Mouse (Mus musculus): ENCODE data around the gene Thra. TPM values are rescaled to one million over a fixed set of nuclear protein-coding genes. Genes with fewer than 3 reads are reported as not detected.
A peak's percentile ranks its signal among the peaks of the same experiment; 100 is the strongest.

Thra gene
- polyA plus RNA-seq, 1 experiment from 2014 or later = 32.0 TPM

DNA sequence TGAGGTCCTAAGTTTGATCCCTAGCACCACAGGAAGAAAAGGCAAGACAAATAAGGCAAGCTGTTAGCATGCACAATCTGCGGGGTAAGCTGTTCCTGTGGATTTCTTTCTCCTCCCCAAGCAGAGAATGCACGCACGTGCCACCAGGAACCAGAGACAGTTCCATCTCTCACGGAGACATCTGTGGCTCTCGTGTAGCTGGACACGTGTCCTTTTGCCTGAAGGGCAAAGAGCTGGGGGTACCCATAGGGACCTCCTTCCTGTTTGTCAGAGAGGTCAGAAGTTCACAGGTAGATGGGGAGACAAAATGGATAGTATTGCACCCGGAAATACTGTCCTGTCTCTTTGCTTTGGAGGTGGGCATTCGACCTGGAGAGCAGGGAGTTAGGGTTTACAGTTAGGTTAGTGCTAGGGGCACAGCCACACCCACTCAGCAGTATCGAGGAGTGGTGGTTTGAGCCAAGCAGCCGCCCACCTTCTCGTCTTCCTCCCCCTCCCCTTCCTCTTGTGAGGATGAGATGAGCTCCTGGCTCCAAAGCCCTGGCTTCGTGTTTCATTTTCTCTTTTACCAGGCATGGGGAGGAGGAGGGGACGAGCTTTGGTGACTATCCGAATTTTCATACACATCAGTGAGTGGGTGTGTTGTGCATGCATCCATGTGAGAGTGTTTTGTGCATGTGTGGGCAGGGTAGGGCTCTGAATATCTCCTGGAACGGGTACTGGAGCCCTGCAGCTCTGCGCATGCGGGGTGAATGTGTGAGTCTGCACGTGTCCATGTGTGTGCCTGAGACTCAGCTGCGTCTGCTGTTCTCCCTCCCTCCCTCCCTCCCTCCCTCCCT is 6.6 kb downstream of the Thra start:
- no peaks in the 10 kb centered on the region for H3K36me3 ChIP-seq
- ATAC-seq (ENCODE audit: extremely low read depth, insufficient number of reproducible peaks, low FRiP score, low TSS enrichment) = peak; percentile 16; the same call in 1 of the 2 replicates

DNA sequence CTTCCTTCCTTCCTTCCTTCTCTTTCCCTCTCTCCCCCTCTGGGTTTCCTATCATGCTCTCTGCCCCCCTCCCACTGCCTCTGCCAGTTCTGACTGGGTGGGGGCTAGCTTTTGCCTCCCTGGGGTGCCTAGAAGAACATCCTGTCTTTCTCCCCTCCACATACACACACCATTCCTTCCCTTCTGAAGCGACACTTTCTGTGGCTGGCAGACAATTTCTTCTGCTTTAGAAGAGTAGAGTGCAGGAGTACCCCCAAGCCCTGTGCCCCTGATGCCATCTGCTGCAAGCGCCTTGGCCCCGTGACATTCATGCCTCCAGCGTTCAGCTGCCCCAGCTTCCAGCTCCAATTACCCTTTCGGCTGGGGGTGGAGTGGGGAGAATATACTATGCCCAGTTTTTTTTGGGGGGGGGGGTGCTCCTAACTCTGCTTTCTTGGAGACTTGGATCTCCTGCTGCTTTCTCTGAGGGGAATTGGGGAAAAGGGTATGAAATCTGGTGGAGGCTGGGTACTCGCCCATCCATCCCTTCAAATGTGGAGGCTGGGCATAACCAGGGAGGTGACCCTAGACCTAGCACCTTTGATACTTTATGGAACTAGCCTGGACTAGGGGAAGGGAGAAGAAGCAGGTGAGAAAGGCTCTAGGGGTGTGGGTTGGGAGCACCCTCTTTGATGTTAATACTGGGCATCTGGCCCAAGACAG is 7.5 kb downstream of the Thra start:
- Histone ChIP-seq H3K9ac (peak overlapping the region; percentile 76), H3K36me3 (0 out of 2 replicates have a peak, but pooled peaks cover 1% of the 10 kb centered on the region), H3K4me3 (peak overlapping the region; percentile 18; the same call in 1 of the 2 replicates), H3K9me3 (no peaks in the 10 kb centered on the region), H3K27ac (replicated peaks) (peak overlapping the region; percentile 92), H3K4me2 (peak overlapping the region; percentile 64), H3K4me1 (peaks cover 99% of the 10 kb centered on the region), H3K27me3 (replicated peaks) (no peaks in the 10 kb centered on the region)
- ATAC-seq (ENCODE audit: extremely low read depth, insufficient number of reproducible peaks, low FRiP score, low TSS enrichment) = no peak
- WGBS = 41% methylated on average over 6 of the region's 6 CpGs

More for the DNA sequence above, 6.6 kb downstream of the Thra start:
- Histone ChIP-seq H3K27ac (replicated peaks) (peak overlapping the region; percentile 92), H3K27me3 (replicated peaks) (no peaks in the 10 kb centered on the region), H3K9me3 (no peaks in the 10 kb centered on the region), H3K4me2 (peak overlapping the region; percentile 68), H3K9ac (peak overlapping the region; percentile 76), H3K4me3 (peak overlapping the region; percentile 35), H3K4me1 (peaks cover 94% of the 10 kb centered on the region)
- WGBS = 4% methylated on average over 19 of the region's 19 CpGs

DNA sequence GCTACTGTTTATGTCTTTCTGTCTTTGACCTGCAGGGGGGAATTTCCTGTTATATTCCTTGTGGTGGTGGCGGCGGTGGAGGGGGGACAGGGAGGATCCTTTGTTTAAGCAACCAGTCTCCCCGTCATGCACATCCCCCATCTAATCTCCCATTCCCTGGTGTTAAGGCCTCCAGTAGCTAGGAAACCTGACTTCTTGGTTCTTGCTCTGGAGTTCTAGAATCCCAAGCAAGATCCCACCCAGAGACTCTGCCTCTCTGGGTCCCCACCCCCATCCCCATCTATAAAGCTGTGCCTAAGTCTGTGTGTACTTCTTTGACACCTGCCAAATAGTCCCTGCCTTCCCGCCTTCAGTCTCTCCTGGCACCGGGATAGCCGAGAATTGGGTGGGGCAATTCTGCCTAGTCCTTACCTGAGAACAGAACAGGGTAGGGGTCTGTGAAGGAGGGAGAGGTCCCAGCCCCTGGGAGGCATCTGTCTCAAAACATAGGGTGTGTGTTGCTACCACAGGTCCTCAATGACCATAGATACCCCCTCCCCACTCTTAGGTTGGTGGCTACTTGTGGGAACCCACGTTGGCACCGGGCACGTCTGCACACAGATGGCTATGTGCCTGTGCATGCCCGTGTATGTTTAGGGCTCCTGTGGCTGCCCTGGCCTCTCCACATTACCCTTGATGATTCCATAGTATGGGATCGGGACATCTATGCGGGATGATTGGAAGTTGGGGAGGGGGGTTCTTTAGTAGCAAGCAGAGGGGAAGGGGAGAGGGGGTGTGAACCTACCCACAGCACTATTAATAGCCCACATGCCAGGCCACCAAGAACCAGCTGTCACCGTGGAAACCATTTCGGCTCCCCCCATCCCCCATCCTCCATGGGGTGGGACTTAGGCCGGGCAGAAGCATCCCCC is 8.3 kb downstream of the Thra start:
- Histone ChIP-seq H3K4me1 (peaks cover 99% of the 10 kb centered on the region), H3K27me3 (replicated peaks) (no peaks in the 10 kb centered on the region), H3K4me3 (peak overlapping the region; percentile 18), H3K27ac (replicated peaks) (peak overlapping the region; percentile 92), H3K9ac (peak overlapping the region; percentile 76), H3K36me3 (peaks cover 9% of the 10 kb centered on the region), H3K4me2 (peak overlapping the region; percentile 64), H3K9me3 (no peaks in the 10 kb centered on the region)
- 29% methylated on average over 15 of the region's 15 CpGs for WGBS
- no peak for ATAC-seq (ENCODE audit: extremely low read depth, insufficient number of reproducible peaks, low FRiP score, low TSS enrichment)

DNA sequence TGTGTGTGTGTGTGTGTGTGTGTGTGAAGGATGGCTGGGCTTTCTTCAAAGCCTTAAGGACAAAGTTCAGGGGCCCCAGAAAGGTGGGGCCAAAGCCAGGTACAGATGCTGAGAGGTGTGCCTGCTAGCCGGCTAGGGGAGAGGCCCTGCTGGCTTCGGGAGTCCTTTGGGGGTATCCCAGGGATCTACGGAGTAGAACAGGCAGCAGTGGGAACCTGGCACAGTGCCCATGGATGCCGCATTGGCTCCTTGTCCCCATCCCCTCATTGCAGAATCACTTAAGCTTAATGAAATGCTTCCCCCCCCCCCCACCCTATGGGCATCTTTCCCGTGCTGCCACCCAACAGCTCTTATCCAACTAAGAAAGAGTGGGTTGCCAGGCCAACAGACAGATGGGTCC is 9.3 kb downstream of the Thra start:
- Histone ChIP-seq H3K27ac (replicated peaks) (peak overlapping the region; percentile 92), H3K27me3 (replicated peaks) (no peaks in the 10 kb centered on the region), H3K9ac (peak overlapping the region; percentile 76), H3K9me3 (no peaks in the 10 kb centered on the region), H3K36me3 (peaks cover 14% of the 10 kb centered on the region), H3K4me1 (peaks cover 99% of the 10 kb centered on the region), H3K4me3 (no peak overlapping the region), H3K4me2 (peak overlapping the region; percentile 64)
- WGBS = 30% methylated on average over 5 of the region's 5 CpGs
- no peak for ATAC-seq (ENCODE audit: extremely low read depth, insufficient number of reproducible peaks, low FRiP score, low TSS enrichment)

DNA sequence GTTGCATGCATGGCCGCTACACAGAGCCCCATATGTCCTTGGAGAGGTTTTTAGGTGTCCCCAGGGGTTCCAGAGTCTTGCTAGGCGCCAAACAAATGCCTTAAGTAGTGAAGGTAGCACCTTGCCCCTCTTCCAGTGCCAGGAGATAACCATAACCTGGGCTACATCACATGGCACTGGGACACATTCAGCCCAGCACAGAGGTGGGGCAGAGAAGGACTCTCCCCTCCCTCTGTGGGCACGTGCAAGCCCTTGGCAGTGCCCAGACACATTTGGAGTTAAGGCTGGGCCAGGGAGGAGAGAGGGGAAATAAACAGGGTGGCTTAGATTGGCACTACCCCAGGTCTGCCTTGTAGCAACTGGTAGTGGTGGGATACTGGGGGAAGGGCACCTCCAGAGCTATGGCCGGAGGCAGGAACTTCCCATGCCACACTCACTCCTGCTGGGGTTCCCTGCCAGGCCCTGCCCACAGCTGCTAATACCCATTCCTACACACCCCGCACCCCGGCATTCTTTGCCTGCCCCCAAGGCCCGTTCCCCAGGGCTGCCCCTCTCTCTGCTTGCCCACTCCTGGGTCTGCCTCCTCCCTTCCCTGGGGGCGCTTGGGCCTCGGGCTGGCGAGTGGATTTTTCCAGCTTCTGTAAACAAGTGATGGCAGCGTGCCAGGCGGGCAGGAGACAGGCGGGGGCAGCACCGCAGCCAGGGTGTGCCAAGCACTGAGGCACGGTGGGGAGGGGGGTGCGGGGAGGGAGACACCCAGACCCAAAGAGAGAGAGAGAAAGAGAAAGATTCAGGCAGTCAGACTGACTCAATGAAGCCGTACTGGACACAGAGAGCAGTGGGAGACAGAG is 10.1 kb downstream of the Thra start:
- H3K27me3 ChIP-seq (replicated peaks) = no peaks in the 10 kb centered on the region
- peaks cover 99% of the 10 kb centered on the region for H3K4me1 ChIP-seq
- H3K36me3 ChIP-seq = peaks cover 14% of the 10 kb centered on the region
- H3K9me3 ChIP-seq = no peaks in the 10 kb centered on the region
- no peak for ATAC-seq (ENCODE audit: extremely low read depth, insufficient number of reproducible peaks, low FRiP score, low TSS enrichment)
- WGBS = 26% methylated on average over 17 of the region's 17 CpGs
- peak overlapping the region; percentile 92 for H3K27ac ChIP-seq (replicated peaks)
- H3K4me3 ChIP-seq = peak overlapping the region; percentile 26
- H3K9ac ChIP-seq = peak overlapping the region; percentile 76
- peak overlapping the region; percentile 64 for H3K4me2 ChIP-seq

DNA sequence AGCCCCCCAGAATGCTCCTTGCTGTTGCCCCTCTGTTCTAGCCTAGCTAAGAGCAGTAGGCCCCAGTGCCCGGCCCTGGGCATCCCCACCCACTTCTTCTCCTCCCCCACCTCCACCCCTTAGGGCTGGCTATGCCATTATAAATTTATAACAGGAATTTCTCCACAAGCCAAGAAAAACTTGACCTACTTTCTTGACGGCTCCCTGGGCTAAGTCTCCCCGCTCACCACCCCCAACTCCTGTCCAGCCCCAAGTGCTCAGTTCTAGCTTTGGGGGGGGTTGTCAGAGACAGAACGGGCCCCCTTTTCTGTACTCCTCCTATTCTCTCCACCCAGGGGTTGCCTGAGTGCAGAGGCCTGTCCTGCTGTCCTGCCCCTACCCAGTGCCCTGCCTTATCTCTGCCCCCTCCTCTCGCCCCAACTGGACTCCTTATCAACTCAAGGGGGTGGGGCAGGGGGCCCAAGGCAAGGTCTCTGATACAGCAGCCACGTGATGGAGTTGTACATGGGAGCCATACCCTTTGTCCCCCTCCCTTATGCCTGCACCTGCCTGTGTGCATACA is 10.9 kb downstream of the Thra start:
- ATAC-seq (ENCODE audit: extremely low read depth, insufficient number of reproducible peaks, low FRiP score, low TSS enrichment) = 0 out of 2 replicates have a peak, but pooled peaks have one; percentile 31
- Histone ChIP-seq H3K27me3 (replicated peaks) (no peaks in the 10 kb centered on the region), H3K9me3 (no peaks in the 10 kb centered on the region), H3K4me1 (peaks cover 99% of the 10 kb centered on the region), H3K9ac (peak overlapping the region; percentile 76), H3K4me3 (peak overlapping the region; percentile 26), H3K27ac (replicated peaks) (peak overlapping the region; percentile 92), H3K36me3 (peaks cover 19% of the 10 kb centered on the region), H3K4me2 (peak overlapping the region; percentile 64)
- 5% methylated on average over 6 of the region's 6 CpGs for WGBS

DNA sequence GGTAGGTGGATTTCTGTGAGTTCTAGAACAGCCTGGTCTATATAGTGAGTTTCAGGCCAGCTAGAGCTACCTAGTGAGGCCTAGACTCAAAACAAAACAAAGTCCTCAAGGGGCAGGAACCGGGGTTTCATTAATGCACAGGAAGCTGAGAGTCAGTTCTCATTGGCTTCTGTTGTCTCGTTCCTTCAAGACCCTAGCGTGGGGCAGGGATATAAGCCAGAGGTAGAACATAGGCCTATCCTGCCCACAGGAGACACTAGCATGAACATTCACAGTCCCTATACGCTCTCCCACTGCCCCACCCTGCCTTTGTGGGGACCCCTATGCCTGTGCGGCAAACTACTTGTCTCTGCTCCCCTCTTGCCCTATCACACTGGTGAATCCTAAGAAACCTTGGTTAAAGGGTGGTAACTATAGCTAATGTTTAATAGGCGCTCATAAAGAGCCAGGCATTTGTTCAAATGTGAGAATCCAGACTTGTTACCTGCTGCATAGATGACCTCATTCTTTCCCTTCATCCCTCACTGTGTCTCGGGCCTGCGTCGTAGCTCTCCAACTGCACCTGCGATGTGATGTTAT is 12.2 kb downstream of the Thra start:
- 75% methylated on average over 10 of the region's 10 CpGs for WGBS
- H3K36me3 ChIP-seq = peaks cover 32% of the 10 kb centered on the region
- H3K27ac ChIP-seq (replicated peaks) = peak overlapping the region; percentile 92
- H3K4me3 ChIP-seq = no peak overlapping the region
- H3K4me1 ChIP-seq = peaks cover 89% of the 10 kb centered on the region
- peak overlapping the region; percentile 76; the same call in 1 of the 2 replicates for H3K9ac ChIP-seq
- no peaks in the 10 kb centered on the region for H3K27me3 ChIP-seq (replicated peaks)
- ATAC-seq (ENCODE audit: extremely low read depth, insufficient number of reproducible peaks, low FRiP score, low TSS enrichment) = no peak
- no peaks in the 10 kb centered on the region for H3K9me3 ChIP-seq
- H3K4me2 ChIP-seq = no peak overlapping the region

DNA sequence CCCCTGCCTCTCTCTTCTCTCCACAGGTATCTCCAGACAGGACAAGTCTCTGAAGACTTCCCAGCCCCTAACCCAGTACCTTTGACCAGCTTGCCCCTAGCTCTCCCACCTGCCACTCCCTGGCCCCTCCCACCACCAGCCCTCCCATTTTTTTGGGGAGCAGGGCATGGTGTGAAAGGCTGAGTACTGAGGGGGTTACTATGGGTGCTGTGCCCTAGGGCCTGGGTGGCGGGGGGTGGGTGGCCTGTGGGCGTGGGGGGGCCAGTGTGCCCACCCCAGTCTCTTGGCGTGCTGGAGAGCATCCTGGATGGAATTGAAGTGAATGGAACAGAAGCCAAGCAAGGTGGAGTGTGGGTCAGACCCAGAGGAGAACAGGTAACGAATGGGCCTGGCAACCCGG is 12.8 kb downstream of the Thra start:
- H3K9ac ChIP-seq = peak overlapping the region; percentile 65
- no peaks in the 10 kb centered on the region for H3K9me3 ChIP-seq
- H3K27ac ChIP-seq (replicated peaks) = peak overlapping the region; percentile 92
- H3K36me3 ChIP-seq = peaks cover 36% of the 10 kb centered on the region
- no peak for ATAC-seq (ENCODE audit: extremely low read depth, insufficient number of reproducible peaks, low FRiP score, low TSS enrichment)
- H3K4me1 ChIP-seq = peaks cover 83% of the 10 kb centered on the region
- H3K4me3 ChIP-seq = no peak overlapping the region
- H3K4me2 ChIP-seq = no peak overlapping the region
- 89% methylated on average over 5 of the region's 5 CpGs for WGBS
- H3K27me3 ChIP-seq (replicated peaks) = no peaks in the 10 kb centered on the region

DNA sequence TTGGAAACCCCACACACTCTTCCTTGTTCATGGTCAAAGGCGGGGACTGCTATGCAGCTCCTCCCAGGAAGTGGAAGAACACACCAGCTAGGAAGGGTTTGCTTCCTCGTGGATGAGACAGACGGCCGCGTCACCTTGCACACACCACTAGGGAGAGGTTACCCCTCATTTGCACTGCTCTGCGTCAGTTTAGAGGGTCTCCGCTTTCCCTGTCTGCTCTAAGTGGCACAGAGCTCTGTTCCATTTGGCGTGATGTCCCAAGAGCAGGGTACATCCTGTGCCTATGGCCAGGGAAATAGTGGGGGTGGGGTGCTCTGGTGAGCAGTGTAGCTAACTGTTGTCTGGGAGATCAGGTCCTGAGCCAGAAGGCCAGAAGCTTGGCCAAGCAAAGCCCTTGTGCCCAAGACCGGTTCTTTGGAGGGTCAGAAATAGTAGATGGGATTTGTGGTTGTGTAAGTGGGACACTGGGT is 13.7 kb downstream of the Thra start:
- H3K4me2 ChIP-seq = peak overlapping the region; percentile 18

More for the DNA sequence above, 13.7 kb downstream of the Thra start:
- H3K9ac ChIP-seq = peak overlapping the region; percentile 65
- H3K9me3 ChIP-seq = no peaks in the 10 kb centered on the region
- peaks cover 74% of the 10 kb centered on the region for H3K4me1 ChIP-seq
- ATAC-seq (ENCODE audit: extremely low read depth, insufficient number of reproducible peaks, low FRiP score, low TSS enrichment) = no peak
- H3K27me3 ChIP-seq (replicated peaks) = no peaks in the 10 kb centered on the region
- H3K4me3 ChIP-seq = no peak overlapping the region
- H3K36me3 ChIP-seq = peaks cover 46% of the 10 kb centered on the region
- H3K27ac ChIP-seq (replicated peaks) = peak overlapping the region; percentile 92
- WGBS = 43% methylated on average over 9 of the region's 9 CpGs

Data from heart, embryonic 13.5 days (tissue).